Mouse (Mus musculus) testis, adult 2 months (tissue): Measurements from ENCODE around the gene Epsti1. TPM values are rescaled to one million over a fixed set of nuclear protein-coding genes. Genes with fewer than 3 reads are reported as not detected.

Experiments used
- H3K27ac ChIP-seq: fragments of 200-500 bp; 2 replicates; pipeline ENCODE4 v1.5.1; 2012; ENCODE audit warnings: low read depth, low read length; ENCODE audit not compliant: control insufficient read depth, insufficient read depth
- H3K27me3 ChIP-seq: fragments of 200-500 bp; 2 replicates; pipeline ENCODE4 v1.6.1; 2012; ENCODE audit warnings: mild to moderate bottlenecking, low read length, moderate library complexity; ENCODE audit not compliant: control insufficient read depth, insufficient read depth
- H3K36me3 ChIP-seq: fragments of 200-500 bp; 2 replicates; pipeline ENCODE4 v1.6.1; 2012; ENCODE audit warnings: mild to moderate bottlenecking, low read length; ENCODE audit not compliant: control insufficient read depth, insufficient read depth
- H3K4me1 ChIP-seq: fragments of 200-500 bp; 2 replicates; pipeline ENCODE4 v1.6.1; 2012; ENCODE audit warnings: low read length; ENCODE audit not compliant: control insufficient read depth, insufficient read depth
- H3K4me3 ChIP-seq: fragments of 200-500 bp; 2 replicates; pipeline ENCODE4 v1.5.1; 2012; ENCODE audit warnings: low read depth, mild to moderate bottlenecking, low read length, moderate library complexity, mixed read lengths; ENCODE audit not compliant: control insufficient read depth
- CTCF ChIP-seq: fragments of 200-500 bp; IDR thresholded peaks from 2 replicates; pipeline ENCODE4 v1.5.1; 2012; ENCODE audit warnings: low read depth, mild to moderate bottlenecking, inconsistent platforms, low read length, moderate library complexity; ENCODE audit not compliant: control insufficient read depth, insufficient read depth, insufficient replicate concordance
- POLR2A ChIP-seq: fragments of 200-500 bp; IDR thresholded peaks from 2 replicates; pipeline ENCODE4 v1.6.1; 2012; ENCODE audit warnings: low read depth, mild to moderate bottlenecking, inconsistent platforms, low read length, moderate library complexity; ENCODE audit not compliant: control insufficient read depth
- polyA plus RNA-seq: library from polyadenylated mRNA; depleted of rRNA; stranded (reverse); fragments of >200 nt; gene quantifications from 2 replicates; pipeline ENCODE4 v1.2.3, GENCODE M21; 2012

The Epsti1 gene
- polyA plus RNA-seq, 1 experiment, result 9.8 TPM

- H3K4me3 ChIP-seq, result no peak overlapping the region
- H3K27ac ChIP-seq, result no peak overlapping the region
- H3K27me3 ChIP-seq, result no peaks in the 10 kb centered on the region
- TF ChIP-seq CTCF, result no peak
- H3K36me3 ChIP-seq, result no peaks in the 10 kb centered on the region
- no peaks in the 10 kb centered on the region for H3K4me1 ChIP-seq
Observed at GRCm38 (mm10) chr14:77934431-77934830, 30.4 kb downstream of the Epsti1 start.

DNA sequence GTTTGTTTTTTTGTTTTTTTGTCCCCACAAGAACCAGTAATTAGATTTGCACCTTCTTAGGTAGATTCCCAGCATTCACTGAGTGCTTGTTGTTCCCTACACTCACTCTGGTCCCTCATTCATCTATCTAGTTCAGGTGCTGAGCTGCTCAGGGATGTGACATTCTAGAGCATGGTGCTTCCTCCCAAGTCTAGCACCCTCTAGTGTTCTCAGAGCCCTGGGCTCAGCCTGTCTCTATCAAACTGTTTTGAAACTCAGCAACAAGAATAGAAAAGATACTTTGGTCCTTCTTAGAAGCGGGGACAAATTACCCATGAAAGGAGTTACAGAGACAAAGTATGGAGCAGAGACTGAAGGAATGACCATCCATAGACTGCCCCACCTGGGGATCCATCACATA lies 37.1 kb downstream of the Epsti1 start:
- H3K27ac ChIP-seq, result no peak overlapping the region
- H3K27me3 ChIP-seq, result no peaks in the 10 kb centered on the region
- no peak for TF ChIP-seq CTCF
- no peak for TF ChIP-seq POLR2A
- H3K4me3 ChIP-seq, result no peak overlapping the region
- no peaks in the 10 kb centered on the region for H3K4me1 ChIP-seq
- no peaks in the 10 kb centered on the region for H3K36me3 ChIP-seq

DNA sequence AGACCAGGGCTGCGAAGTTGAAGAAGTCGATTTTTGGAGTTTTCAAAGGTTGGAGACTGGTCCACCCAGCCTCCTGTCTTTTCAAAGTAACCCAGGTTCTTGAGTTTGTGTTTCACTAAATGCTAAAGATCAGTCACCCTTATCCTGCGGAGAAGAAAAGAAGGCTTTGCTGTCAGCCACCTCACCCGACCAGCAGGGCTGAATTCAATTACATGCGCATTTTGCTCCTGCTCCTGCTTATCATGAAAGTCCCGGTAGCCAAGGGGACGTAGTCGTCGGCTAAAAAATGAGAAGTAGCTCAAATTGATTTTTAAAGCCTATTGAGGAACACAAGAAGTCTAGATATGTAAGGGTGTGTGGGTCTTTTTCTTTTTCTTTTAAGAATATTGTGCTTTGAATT lies 38.2 kb downstream of the Epsti1 start:
- H3K36me3 ChIP-seq, result no peaks in the 10 kb centered on the region
- TF ChIP-seq POLR2A (no peak), CTCF (no peak)
- no peaks in the 10 kb centered on the region for H3K4me1 ChIP-seq

GRCm38 (mm10) chr14:77942793-77943558 lies 38.9 kb downstream of the Epsti1 start:
- Histone ChIP-seq H3K36me3 (no peaks in the 10 kb centered on the region), H3K4me1 (no peaks in the 10 kb centered on the region), H3K27me3 (no peaks in the 10 kb centered on the region), H3K27ac (no peak overlapping the region), H3K4me3 (no peak overlapping the region)
- TF ChIP-seq CTCF, result no peak
- TF ChIP-seq POLR2A, result no peak

More for the DNA sequence above, 38.2 kb downstream of the Epsti1 start:
- no peak overlapping the region for H3K27ac ChIP-seq
- H3K27me3 ChIP-seq, result no peaks in the 10 kb centered on the region
- H3K4me3 ChIP-seq, result no peak overlapping the region

GRCm38 (mm10) chr14:77961741-77962140 lies 57.7 kb downstream of the Epsti1 start:
- H3K4me1 ChIP-seq, result no peaks in the 10 kb centered on the region
- TF ChIP-seq CTCF, result no peak
- TF ChIP-seq POLR2A, result no peak
- H3K27me3 ChIP-seq, result no peaks in the 10 kb centered on the region
- H3K36me3 ChIP-seq, result no peaks in the 10 kb centered on the region
- no peak overlapping the region for H3K4me3 ChIP-seq
- H3K27ac ChIP-seq, result no peak overlapping the region

- no peaks in the 10 kb centered on the region for H3K4me1 ChIP-seq
- H3K36me3 ChIP-seq, result no peaks in the 10 kb centered on the region
- H3K27me3 ChIP-seq, result no peaks in the 10 kb centered on the region
- TF ChIP-seq CTCF (no peak), POLR2A (no peak)
- no peak overlapping the region for H3K27ac ChIP-seq
- no peak overlapping the region for H3K4me3 ChIP-seq
Observed at GRCm38 (mm10) chr14:77963525-77963924, 59.5 kb downstream of the Epsti1 start.

DNA sequence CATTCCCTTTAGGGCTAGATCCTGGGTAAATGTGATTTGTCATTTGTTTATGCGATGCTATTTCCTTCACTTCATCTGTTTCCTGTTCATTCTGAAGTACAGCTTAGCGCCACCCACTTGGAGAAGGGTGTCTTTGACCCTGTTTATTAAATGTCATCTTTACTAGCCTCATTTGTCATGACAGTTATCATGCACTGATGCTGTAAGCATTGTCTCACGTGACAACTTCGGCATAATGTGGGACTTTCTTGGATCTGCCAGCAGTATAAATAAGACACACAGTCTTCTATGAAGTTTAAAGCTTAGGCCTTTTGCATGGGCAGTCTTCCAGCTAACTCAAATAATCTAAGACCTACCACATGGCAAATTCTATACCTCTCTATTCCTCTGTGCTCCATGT lies 67.3 kb downstream of the Epsti1 start:
- H3K4me1 ChIP-seq, result no peaks in the 10 kb centered on the region

More for the DNA sequence above, 67.3 kb downstream of the Epsti1 start:
- H3K27me3 ChIP-seq, result no peaks in the 10 kb centered on the region
- TF ChIP-seq POLR2A (no peak), CTCF (no peak)
- H3K27ac ChIP-seq, result no peak overlapping the region
- no peak overlapping the region for H3K4me3 ChIP-seq
- no peaks in the 10 kb centered on the region for H3K36me3 ChIP-seq
